Mouse (Mus musculus) lung, postnatal 25 days (tissue): ENCODE measurements around the gene Cep170.

Source experiments
- DNase-seq: peaks from one replicate; pipeline ENCODE4 v3.0.0; 2022; ENCODE audit warnings: low spot score

Cep170 gene

DNA sequence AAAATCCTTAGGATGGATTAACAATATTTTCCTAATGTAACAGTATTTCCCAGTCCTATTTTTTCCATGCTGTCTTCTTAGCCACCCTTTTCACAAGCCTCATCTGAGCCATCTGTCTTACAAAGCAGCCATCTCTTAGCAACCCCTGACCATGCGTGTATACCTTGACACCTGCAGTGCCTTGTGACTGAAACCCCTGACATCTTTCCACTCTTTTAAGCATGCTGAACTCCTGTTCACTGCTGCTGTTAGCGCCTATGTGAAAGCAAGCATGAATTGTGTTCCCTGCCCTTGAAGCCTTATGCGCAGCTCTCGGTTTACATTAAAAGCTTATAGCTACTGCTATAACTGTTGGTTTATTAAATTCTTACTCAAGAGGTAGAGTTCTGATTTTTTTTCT, 11.2 kb upstream of the Cep170 start:
- DNase-seq: no peak

DNA sequence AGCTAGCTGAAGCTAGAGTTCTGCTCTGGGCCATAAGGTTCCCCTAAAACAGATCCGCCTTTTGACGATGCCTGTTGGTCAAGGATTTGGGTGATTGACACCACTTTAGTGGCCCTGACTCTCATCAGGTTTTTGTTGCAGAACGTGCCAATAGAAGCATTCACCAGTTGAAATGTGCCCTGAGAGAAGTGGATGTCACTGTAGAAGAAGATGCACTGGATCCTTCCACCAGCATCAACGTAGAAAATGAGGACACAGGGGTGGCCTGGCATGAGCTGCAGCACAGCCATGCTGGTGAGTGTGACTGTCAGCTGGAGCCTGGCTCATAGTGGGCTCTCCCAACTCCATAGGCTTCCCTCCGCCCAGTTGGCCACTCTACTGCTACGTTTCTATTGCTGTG, 10.7 kb upstream of the Cep170 start:
- DNase-seq: no peak

DNA sequence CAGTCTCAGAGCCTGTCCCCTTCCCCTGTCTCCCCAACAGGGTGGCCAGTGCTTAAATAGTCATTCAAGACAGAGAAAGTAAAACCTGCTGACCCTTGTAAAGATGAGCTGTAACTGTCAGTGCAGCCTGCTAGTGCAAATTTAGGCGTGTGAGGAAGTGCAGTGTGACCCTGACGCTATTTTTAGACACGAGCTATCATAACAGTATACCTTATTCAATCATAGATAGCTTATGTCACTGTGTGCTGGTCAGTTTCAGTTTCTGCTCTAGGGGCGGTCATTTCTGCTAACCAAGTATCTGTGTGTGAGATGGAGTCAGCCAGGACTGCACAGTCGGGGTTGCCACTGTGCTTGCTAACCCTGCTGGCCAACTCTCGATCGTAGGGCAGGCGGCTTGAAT, 10.0 kb upstream of the Cep170 start:
- no peak for DNase-seq

DNA sequence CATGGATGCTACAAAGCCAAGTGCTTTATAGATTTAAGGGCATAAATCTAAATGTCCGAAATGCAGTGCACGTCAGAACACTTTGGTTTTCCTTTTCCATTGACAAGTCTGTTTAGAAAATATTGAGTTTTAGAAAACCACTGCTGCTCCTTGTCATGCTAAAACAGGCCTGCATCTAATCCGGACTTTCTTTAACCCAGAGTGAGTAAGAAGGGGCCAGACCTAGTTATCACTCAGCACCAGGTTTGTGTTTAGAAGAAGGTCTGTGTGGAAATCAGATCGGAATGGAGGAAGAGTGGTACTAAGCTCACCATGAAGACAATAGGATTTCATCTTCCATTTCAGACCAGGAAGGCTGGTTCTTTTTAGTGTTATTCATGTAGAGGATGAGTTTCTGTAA, 9.1 kb upstream of the Cep170 start:
- DNase-seq: no peak

DNA sequence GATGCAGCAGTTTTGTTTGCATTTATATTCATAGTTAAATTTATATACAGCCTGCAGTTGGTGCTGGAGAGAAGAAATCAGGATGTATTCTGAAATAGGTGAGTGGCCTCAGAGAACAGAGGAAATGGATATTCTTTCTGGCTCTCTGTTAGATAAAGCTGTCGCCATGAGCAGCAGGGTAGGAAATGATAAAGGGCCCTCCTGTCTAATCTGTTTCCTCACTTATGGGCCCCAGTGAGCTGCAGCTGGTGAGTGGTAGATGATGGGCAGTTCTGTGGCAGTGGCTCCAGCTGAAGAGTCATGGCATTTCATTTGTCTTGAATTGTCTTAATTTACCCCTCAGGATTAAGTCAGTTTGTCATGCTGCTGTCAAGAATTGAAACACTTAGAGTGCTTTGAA, 8.1 kb upstream of the Cep170 start:
- DNase-seq: no peak

DNA sequence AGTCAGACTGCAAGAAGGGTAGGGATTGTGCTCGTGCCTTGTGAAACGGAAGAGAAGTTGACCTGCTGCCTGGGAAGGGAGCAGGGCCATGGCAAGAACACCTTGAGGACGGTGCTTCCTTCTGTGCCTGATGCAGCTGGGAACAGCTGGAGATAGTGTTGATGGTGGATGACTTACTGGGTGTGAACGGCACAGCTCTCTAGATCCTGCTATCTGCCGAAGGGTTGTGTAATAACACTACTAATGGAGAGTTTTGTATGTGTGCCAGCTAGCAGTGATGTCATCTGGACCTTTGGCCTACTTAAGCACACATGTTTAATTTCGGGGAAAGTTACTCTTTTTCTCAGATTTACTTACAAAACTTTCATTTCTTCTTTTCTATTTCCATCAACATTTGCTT, 4.9 kb upstream of the Cep170 start:
- peak; percentile 69 for DNase-seq

DNA sequence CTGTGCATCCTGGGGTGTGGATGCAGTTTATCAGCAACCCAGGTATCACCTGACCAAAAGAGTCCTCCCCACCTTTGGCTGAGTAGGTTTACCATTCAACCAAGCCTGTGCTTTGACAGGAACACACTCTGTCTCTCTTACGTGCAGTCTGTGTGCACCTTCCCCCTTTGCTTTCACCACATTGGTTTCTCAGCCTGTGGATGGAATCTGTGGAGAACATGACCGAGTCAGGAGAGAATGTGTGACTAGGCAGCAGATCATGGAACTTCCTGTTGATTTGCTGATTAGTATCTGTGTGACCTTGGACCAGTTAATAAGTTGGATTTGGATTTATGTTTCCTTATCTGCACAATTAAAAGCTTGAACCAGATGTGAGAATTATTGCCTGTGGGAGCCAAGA, 4.3 kb upstream of the Cep170 start:
- no peak for DNase-seq

DNA sequence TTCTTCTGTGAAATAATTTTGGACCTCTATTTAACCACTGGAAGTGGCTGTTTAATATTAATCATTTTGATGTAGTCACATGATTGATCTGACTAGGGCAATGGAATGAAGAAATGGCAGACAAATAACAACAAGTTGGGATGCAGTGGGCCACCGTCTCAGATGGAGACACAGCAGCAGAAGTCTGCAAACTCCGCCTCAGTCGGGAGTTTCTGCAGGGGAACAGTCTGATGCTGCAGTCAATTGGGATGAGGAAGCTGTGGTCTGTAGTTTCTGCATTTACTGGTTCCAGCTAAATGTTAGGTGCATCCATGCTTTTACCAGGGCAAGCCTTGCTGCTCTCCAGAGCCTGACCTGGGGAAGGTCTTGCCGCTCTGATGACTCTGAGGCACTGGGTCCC, 2.9 kb upstream of the Cep170 start:
- DNase-seq: no peak

DNA sequence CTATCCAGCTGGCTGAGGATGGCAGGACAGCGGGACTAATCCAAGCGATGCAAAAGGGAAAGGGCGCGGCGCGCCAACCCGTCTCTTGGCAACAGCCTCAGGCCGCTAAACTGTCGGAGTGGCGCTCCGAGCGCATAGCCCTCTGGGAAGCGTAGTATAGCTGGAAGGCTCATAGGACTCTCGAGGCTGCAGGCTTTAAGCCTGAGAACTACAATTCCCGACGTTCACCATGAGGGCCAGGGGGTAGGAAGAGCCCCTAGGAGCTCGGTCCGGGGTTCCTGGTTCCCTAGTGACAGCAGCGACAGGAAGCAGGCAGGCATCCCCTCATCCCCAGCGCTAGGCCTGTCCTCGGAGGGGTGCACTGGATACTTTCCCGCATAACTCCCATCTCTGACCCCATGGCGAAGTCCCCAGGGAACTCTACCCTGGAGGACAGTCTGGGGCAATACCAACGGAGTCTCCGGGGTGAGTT, 760 bp upstream of the Cep170 start, which contains the start of gene Sdccag8:
TSS of gene Sdccag8 (plus strand) at position 70 of the 472 bp plus-strand sequence.
- peak; percentile 97 for DNase-seq

DNA sequence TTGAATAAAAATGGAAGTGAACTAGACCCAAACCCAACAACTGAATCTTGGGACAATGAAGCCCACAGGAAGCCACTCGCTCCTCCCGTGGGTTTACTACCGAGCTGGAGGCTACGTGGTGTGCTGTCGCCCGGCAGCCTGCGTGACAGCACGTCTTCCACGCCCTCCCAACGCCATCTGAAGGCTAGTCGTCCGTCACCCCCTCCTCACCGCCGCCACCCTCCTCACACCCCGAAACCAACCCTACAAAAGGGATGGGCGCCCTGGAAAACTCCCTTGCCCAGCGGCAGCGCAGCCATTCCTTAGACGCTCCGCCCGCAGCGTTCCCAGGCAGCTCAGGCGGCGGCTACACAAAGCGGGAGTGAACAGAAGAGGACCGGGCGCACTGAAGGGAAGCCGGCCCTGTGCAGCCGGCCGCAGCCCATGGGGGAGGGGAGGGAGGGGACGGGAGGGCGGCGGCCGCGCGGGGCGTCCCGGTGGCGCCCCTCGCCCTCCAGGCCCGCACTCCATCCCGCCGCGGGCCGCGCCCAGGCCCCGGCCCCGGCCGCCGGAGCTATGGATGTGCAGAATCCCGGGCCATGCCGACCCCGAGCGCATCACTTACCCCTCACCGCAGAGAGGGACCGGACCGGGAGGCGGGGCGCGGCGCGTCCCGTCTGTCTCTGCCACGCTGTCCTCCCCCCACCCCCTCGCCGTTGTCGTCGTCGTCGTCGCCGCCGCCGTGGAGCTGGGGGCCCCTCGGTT, 403 bp downstream of the Cep170 start:
- peak; percentile 55 for DNase-seq

DNA sequence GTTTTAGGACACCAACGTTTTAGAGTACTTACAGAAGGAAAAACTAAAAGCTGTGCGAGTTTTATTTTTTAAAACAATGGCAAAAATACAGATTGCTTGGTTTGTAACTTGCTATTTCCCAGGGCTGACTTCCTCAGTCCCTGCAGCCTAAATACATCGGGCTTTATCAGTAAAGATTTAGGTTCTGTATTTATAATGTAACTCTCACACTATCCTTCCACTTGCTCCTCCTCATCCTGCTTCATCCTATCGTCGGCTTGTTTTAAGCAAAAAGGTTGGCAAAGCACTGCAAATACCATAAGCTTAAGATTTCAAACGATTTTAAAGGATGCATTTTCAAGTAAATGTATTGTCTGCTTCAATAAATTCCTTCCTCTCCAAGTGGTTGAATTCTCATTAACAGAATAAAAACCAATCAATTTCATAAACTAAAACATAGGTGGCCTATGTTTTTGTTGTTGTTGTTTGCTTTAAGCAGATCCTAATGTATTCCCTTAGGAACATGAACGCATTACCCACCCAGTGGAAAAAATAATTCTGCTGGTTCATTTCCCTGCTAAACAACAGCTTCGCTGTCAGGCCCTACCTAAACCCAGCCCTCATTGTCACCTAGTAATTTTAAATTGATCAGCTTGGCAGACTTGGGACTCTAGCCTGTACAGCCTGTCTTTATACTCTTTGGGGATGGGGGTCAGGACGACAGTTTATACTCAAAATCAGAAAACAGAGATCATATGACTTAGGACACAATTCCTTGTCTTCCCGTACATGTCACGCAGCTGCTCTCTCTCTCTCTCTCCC, 1.2 kb downstream of the Cep170 start:
- no peak for DNase-seq

DNA sequence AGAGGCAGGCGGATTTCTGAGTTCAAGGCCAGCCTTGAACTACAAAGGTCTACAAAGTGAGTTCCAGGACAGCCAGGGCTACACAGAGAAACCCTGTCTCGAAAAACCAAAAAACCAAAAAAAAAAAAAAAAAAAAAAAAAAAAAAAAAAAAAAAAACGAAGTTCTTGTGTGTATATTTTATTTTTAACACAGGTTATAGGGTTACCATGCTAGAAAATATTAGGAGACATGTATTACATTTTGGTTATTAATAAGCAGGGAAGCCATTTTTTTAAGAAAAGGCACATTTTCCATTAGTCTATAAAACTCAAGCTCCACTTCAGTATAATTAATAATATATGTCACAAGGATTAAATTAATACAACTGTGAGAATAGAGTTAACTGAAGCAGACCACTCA, 2.0 kb downstream of the Cep170 start:
- DNase-seq: no peak

DNA sequence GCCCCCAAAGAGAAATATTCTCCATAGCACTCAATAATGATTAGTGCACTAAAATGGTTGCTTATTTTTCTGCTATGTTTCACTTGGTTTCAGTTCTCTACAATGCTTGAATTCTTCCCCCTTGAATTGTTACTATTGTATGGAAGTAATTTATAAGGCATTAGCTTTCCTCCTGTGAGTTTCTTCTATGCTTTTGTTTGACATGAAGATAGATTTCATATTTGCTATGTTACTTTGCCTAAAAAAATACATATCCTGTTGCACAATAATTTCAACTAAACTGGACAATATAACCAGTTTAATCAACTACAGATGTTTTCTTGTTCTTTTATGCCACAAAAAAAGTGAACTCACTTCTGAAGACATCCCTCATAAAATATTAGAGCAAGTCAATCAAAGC, 3.7 kb downstream of the Cep170 start:
- DNase-seq: no peak

DNA sequence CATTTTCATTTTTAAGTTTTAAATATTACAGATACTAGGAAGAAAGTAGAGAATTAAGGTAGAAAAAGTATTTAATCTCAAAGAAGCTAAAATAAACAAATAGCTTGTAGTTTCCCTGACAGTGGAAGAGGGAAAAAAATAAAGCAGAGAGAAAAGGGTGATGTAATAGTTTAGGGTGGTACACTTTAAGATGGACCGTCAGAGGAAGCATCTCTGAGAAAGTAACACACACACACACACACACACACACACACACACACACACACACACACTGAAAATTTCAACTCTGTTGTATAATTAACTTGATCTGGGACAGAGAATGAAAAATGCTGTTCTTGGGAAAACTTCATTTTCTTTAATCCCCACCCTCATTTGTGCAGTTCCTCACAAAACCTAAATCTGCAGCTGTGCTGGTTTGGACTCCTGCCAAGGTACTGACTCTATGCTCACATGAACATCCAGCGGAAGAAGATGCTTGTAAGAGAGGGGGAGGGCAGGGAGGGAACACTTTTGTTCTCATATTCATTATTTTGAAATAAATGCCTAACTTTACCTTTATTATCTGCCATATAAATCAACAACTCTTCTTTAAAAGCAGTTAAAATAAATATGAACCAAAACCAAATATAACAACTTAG, 13.0 kb downstream of the Cep170 start:
- DNase-seq: peak; percentile 71

DNA sequence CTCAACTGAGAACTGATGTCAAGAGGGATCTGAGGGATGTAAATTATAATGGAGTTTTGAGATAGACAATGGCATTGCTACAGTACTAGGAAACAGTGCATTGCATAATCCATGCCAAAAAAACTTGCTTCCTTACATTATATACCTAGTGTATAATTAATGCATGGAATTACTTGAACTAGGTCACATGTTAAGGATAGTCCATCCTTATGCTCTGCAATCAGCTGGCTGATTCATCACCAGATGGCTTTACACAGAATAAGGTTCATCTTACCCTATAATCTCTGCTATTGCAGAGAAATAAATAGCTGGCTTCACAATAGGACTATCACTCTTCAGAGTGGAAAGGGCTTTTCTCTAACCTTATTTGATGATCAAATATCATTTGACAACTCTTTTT, 15.2 kb downstream of the Cep170 start:
- no peak for DNase-seq

DNA sequence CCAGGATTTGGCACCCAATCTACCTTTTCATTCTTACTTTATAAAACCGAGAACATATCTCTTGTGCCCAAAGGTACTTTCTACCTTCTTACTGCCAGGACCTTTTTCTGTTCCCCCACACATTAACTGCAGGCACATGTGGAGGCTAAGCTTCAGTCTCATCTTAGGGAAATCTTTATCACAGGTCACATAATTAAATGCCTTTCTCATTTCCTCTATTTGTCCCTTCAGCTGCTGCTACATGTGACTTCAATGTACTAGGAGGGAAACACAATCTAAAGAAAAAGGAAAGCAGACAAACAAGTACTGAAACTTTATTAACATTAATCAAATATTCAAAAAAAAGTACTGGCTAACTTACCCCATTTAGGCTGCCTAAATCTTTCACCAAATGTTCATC, 21.7 kb downstream of the Cep170 start:
- DNase-seq: no peak

DNA sequence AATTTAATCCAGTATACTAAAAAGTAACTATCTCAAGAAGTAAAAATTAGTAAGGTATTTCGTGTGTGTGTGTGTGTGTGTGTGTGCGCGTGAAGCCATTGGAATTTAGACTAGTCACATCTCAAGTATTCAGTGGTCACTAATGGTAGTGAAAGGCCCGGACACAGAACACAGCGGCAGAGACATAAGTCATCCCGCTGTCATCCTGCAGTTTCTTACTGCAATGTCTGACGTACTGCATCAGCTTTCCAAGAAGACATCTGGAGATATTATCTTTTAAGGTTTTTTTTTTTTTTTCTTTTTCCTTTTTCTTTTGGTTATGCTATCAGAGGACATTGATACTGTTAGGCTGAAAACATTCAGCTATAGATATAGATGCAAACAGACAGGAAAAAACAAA, 24.5 kb downstream of the Cep170 start:
- DNase-seq: no peak

DNA sequence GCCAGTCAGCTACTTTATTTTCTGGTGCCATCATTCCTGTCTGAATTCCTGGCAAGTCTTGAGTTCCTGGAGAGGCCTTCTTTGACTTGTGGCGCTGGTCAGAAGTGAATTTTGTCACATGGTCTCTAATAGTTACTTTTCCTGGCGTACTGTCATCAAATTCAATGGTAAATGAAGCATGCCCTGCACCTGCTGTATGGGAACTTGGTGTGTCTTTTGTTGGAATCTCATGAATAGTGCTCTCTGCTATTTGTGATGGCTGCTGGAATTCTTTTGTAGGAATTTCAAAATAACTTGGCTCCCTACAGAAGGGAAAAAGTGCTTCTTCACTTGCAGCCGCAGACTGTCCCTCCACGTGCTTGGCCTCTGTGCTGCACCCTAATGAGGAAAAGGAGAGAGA, 39.3 kb downstream of the Cep170 start:
- no peak for DNase-seq

DNA sequence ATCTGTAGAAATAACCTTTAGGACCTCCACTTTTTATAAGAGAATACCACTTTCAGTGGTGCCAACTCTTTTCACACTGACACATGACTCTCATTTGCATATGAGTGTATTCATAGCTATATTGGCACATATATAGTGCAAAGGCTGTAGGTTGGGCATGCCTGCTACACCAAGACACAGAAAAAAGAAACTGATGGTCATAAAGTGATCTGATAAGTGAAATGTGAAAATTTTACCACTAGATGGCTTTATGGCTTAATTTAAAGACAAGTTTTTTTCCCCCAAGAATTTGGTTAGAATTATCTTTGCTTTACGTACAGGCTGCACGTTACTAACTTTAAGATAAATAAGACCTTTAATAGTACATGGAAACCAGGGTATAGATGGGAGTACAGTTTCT, 51.6 kb downstream of the Cep170 start:
- DNase-seq: no peak

DNA sequence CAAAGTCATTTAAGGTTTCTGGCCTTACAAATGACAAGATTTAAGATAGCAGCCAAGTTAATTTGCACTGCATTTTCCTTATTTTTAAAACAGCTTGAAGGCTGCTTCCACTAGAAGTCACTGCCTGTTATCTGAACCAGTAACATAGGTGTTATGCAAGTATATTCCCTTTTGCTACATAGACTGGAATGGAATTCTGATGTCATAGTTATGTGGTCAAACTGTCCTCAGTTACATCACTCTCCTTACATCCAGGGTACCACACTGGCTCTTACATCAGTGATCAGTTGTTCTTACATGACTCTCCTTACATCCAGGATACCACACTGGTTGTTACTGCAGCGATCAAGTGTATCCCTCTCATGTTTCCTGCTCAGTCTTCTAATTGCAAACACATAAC, 53.2 kb downstream of the Cep170 start:
- no peak for DNase-seq

DNA sequence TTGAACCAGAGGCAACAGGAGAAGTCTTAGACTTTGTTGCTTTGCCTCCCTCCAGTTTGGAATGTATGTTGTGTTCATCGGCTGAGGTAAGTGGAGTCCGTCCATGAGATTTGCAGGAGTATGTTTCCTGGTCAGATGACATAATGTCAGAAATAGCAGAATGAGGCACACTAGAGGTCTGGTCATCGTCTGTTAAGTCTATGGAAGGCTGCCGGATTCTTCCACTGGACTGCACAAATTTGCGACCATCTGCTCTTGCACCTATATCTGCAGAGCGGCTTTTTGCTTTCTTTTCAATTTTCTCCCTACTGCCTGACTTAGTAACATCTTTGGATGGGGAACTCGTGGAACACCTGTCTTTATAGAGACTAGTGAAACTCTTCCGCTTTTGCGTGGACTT, 58.3 kb downstream of the Cep170 start:
- DNase-seq: no peak

DNA sequence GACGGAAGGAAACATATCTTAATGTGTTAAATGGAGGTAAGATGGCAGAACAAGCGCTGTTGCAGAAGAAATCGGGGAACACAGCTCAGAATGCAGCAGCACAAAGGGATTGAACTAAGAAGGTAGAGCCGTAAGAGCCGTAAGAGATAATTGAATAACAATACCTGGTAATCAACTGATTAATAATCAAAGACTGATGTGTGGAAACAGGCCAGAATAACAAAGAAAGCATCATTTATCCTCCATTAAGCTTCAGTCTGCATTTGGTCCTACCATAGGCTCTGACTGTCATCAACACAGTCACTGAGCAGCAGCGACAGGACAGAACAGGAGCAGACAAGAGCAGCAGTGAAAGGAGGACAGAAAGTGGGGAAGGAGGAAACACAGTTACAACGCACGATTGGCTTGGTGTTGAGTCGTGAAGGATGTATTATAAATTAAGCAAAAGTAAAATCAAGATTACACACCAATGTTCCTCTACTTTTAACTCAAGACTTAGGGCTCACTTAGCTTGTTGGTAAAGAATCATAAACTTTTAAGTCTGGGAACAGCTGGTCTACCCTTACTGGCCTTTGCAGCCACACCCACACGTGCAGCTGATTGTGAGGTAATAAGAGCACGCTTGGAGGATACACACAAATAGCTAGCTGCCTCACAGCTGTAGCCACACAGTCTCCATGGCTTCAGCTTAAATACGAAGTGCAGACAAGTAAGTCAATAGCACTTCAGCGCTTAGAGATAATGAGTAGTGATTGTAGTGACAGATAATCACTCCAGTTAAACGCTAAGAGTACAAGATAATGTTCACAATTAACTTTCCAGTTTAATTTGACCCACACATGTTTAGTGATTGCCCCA, 59.8 kb downstream of the Cep170 start:
- no peak for DNase-seq
